Mouse (Mus musculus) stomach, embryonic 15.5 days (tissue): Measurements from ENCODE around the gene Gpc6. TPM values are rescaled to one million over a fixed set of nuclear protein-coding genes. Genes with fewer than 3 reads are reported as not detected.

ENCODE experiments used
- ATAC-seq: fragments of 200-750 bp; cut with Nextera tagmentation; 2 replicates; pipeline ENCODE4 v1.8.0; 2017; ENCODE audit warnings: low read depth, moderate number of reproducible peaks, moderate TSS enrichment; ENCODE audit not compliant: insufficient read depth, low FRiP score
- H3K27ac ChIP-seq: fragments of 300-500 bp; sonication (generic); 2 replicates; pipeline ENCODE4 v1.5.1; 2015; ENCODE audit warnings: mild to moderate bottlenecking, inconsistent platforms
- H3K27me3 ChIP-seq: fragments of 300-500 bp; sonication (generic); replicated peaks from 2 replicates; pipeline ENCODE4 v1.6.1; 2015; ENCODE audit warnings: inconsistent platforms
- H3K36me3 ChIP-seq: fragments of 300-500 bp; sonication (generic); 2 replicates; pipeline ENCODE4 v1.6.1; 2015; ENCODE audit warnings: inconsistent platforms
- H3K4me1 ChIP-seq: fragments of 300-500 bp; sonication (generic); 2 replicates; pipeline ENCODE4 v1.6.1; 2015; ENCODE audit warnings: inconsistent platforms
- H3K4me2 ChIP-seq: fragments of 300-500 bp; sonication (generic); 2 replicates; pipeline ENCODE4 v1.6.1; 2015; ENCODE audit warnings: mild to moderate bottlenecking, inconsistent platforms
- H3K4me3 ChIP-seq: fragments of 300-500 bp; sonication (generic); replicated peaks from 2 replicates; pipeline ENCODE4 v1.5.1; 2015; ENCODE audit warnings: inconsistent platforms
- H3K9ac ChIP-seq: fragments of 300-500 bp; sonication (generic); 2 replicates; pipeline ENCODE4 v1.6.1; 2015; ENCODE audit warnings: inconsistent platforms
- H3K9me3 ChIP-seq: fragments of 300-500 bp; sonication (generic); 2 replicates; pipeline ENCODE4 v1.6.1; 2016; ENCODE audit warnings: inconsistent platforms
- WGBS: fragments of 180-500 bp; shearing (Covaris S2); methylation state at CpG from one replicate; pipeline ENCODE4 v1.1.7; 2015; 5-methylcytosine and 5-hydroxymethylcytosine counted together
- polyA plus RNA-seq: library from polyadenylated mRNA; unstranded; fragments of >200 nt; fragmentation: Nextera tagmentation; extraction: Ambion mirVana; gene quantifications from 2 replicates; pipeline ENCODE4 v1.2.1, GENCODE M21; 2015

Gene Gpc6
- polyA plus RNA-seq, 1 experiment from 2014 or later = 52.4 TPM

DNA sequence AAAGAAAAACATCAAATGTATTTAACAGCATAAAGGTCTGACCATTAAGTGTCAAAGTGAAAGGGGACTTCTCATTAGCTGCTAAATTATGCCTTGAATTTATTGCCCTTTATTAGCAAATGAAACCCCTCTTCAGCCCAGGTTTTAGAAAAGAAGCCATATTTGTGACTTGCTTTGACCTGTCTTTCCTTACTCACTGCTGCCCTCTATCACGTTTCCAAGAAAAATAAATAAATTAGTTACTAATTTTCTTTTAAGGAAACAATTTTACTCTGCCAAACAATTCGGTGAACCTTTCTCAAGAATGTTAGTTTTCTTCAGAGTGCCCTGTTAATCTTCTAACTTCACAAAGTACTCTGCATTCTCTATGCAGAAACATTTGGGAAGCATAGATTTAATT lies 964.5 kb downstream of the Gpc6 start:
- Histone ChIP-seq H3K4me2 (no peak overlapping the region), H3K9ac (no peak overlapping the region), H3K27ac (no peak overlapping the region), H3K4me3 (no peak overlapping the region), H3K4me1 (no peaks in the 10 kb centered on the region), H3K36me3 (no peaks in the 10 kb centered on the region), H3K9me3 (no peaks in the 10 kb centered on the region), H3K27me3 (no peaks in the 10 kb centered on the region)
- WGBS = 42% methylated on average over 2 of the region's 2 CpGs
- no peak for ATAC-seq

DNA sequence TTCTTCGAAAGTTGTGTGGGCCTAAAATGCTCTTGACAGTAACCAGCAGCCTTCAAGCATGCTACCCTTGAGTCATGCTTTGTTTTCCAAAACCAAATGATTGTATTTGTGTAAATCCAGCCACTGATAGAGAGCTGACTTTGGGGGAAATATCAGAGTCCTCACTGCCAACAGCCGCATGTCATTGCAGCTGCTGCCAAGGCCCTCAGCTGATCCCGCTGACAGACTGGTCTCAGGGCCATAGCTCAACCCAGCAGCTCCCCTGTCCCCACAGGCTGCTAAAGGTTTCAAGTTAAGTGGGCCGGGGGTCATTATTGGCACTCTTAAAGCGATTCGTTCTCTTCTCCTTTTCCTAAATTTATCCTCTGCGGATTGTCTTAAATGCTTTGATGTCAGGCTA lies 966.3 kb downstream of the Gpc6 start:
- Histone ChIP-seq H3K27ac (no peak overlapping the region), H3K27me3 (no peaks in the 10 kb centered on the region), H3K9ac (no peak overlapping the region), H3K36me3 (no peaks in the 10 kb centered on the region), H3K4me2 (no peak overlapping the region), H3K4me3 (no peak overlapping the region), H3K4me1 (0 out of 2 replicates have a peak, but pooled peaks cover 3% of the 10 kb centered on the region), H3K9me3 (no peaks in the 10 kb centered on the region)
- ATAC-seq = no peak
- 56% methylated on average over 7 of the region's 7 CpGs for WGBS

DNA sequence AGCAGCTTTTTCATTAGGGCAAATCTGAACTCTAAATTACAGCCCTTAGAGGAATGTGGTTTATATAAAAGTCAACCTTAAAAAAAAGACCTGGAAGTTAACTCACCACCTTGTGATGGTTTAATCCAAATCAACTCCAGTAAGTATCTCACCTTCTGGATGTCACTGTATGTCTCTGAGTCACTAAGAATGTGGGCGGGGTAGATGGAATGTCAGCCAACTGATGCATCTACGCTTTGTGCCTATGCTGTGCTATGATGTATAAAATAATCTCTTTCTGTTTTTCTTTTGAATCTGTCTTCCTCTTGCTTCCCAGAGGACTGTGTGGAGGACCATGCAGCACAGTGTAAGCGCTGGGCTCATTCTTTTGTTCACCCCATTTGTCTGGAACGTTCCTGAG lies 966.9 kb downstream of the Gpc6 start:
- Histone ChIP-seq H3K36me3 (no peaks in the 10 kb centered on the region), H3K4me2 (no peak overlapping the region), H3K27me3 (no peaks in the 10 kb centered on the region), H3K4me3 (no peak overlapping the region), H3K27ac (no peak overlapping the region), H3K4me1 (0 out of 2 replicates have a peak, but pooled peaks cover 3% of the 10 kb centered on the region), H3K9me3 (no peaks in the 10 kb centered on the region), H3K9ac (no peak overlapping the region)
- ATAC-seq = no peak
- 85% methylated on average over 4 of the region's 4 CpGs for WGBS

DNA sequence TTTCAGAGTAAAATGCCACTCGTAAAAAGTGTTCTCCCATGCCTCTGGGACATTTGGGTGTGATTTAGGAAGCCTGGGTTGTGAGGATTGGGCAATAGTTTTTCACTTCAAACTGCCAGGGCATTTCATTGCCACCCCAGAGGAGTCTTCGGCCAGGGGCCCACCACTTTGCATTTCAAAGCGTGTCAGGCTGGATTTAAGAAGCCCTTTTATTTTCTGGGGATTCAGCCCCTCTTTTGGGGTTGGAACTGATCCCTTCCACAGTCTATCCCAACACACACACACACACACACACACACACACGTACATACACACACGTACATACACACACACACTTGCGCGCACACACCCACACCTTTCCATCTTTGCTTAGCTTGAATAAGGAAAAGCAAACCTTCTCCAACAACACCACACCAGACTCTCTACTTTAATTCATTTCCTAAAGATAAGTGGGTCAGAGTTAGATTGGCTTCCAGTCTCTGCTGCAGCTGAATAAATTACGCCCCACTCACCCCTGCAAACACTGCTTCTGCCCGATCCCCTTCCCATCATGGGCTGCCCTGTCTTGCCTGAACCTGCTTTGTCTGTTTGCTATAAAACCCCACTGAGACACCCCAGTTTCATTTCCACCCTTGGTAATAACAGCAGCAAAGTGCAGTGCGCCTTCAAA lies 969.9 kb downstream of the Gpc6 start:
- no peak overlapping the region for H3K9ac ChIP-seq
- H3K36me3 ChIP-seq = no peaks in the 10 kb centered on the region
- H3K27me3 ChIP-seq = no peaks in the 10 kb centered on the region
- peak overlapping the region; percentile 9; the same call in 1 of the 2 replicates for H3K4me2 ChIP-seq
- 0 out of 2 replicates have a peak, but pooled peaks cover 3% of the 10 kb centered on the region for H3K4me1 ChIP-seq
- no peaks in the 10 kb centered on the region for H3K9me3 ChIP-seq
- H3K4me3 ChIP-seq = no peak overlapping the region
- 88% methylated on average over 10 of the region's 10 CpGs for WGBS
- no peak for ATAC-seq
- H3K27ac ChIP-seq = 0 out of 2 replicates have a peak overlapping the region, but pooled peaks have one; percentile 2

DNA sequence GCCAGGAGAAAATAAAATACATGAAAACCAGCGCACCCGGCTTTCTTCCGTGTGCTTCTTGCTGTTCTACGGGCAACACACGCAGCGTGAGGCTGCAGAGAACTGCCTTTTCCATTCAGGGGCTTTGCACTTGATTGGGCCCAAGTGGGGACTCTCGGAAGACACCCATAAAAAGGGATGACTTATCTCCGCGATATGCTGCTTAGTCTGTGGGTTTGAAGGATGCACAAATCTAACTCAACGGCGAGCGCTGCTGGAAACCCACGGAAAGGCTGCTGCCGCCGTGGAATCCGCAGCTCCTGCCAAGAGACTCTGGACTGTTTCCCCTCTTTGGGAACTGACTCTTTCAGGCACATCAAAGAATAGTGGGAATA lies 970.4 kb downstream of the Gpc6 start:
- no peak for ATAC-seq
- WGBS = 73% methylated on average over 16 of the region's 16 CpGs
- 0 out of 2 replicates have a peak, but pooled peaks cover 3% of the 10 kb centered on the region for H3K4me1 ChIP-seq
- H3K4me3 ChIP-seq = no peak overlapping the region
- no peaks in the 10 kb centered on the region for H3K36me3 ChIP-seq
- H3K9ac ChIP-seq = no peak overlapping the region
- peak overlapping the region; percentile 9; the same call in 1 of the 2 replicates for H3K4me2 ChIP-seq
- H3K27ac ChIP-seq = 0 out of 2 replicates have a peak overlapping the region, but pooled peaks have one; percentile 2
- no peaks in the 10 kb centered on the region for H3K9me3 ChIP-seq
- no peaks in the 10 kb centered on the region for H3K27me3 ChIP-seq

DNA sequence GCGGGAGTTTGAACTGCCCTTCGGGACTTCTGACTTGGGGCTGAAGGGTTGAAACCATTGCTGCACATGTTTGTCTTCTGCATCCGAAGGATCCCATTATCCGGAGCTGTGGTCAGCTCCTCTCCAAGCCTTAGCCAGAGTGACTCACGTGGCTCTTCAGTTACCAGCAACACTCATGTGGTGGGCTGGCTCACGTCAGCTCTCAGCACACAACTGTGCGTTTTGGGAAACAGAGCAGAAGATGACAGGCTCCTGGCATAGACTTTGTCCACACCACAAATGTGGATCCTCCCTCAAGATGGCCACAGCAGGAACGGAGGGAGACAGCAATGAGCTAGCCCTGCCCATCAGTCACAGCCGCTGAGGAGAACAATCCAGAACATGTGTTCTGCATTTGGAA lies 979.2 kb downstream of the Gpc6 start:
- WGBS = 72% methylated on average over 9 of the region's 9 CpGs
- H3K9ac ChIP-seq = no peak overlapping the region
- no peak overlapping the region for H3K4me2 ChIP-seq
- no peak overlapping the region for H3K4me3 ChIP-seq
- ATAC-seq = no peak
- no peaks in the 10 kb centered on the region for H3K27me3 ChIP-seq
- no peak overlapping the region for H3K27ac ChIP-seq
- no peaks in the 10 kb centered on the region for H3K9me3 ChIP-seq
- H3K36me3 ChIP-seq = no peaks in the 10 kb centered on the region
- peaks cover 6% of the 10 kb centered on the region; the same call in 1 of the 2 replicates for H3K4me1 ChIP-seq

DNA sequence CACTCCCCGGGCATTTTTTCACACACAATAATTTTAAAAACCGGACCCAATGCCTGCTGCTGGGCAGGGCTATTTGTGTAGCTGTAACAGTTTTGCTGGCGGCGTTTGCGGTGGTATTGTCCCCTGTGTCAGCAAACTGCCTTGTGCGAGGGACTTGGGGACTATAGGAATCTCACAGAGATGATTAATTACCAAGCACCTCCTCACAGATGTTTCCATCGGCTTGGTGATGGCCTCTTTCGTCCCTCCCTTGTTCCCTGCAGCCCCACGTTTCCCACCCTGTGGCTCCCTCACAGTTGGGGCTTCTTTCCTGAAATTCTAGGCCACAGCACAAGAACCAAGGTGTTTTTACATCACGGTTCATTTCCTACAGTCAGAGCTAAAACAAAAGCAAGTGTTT lies 980.6 kb downstream of the Gpc6 start:
- H3K9ac ChIP-seq = no peak overlapping the region
- no peaks in the 10 kb centered on the region for H3K36me3 ChIP-seq
- no peak for ATAC-seq
- no peaks in the 10 kb centered on the region for H3K9me3 ChIP-seq
- H3K4me2 ChIP-seq = no peak overlapping the region
- H3K4me1 ChIP-seq = peaks cover 6% of the 10 kb centered on the region; the same call in 1 of the 2 replicates
- WGBS = 34% methylated on average over 10 of the region's 10 CpGs
- H3K4me3 ChIP-seq = no peak overlapping the region
- H3K27ac ChIP-seq = no peak overlapping the region
- H3K27me3 ChIP-seq = no peaks in the 10 kb centered on the region

DNA sequence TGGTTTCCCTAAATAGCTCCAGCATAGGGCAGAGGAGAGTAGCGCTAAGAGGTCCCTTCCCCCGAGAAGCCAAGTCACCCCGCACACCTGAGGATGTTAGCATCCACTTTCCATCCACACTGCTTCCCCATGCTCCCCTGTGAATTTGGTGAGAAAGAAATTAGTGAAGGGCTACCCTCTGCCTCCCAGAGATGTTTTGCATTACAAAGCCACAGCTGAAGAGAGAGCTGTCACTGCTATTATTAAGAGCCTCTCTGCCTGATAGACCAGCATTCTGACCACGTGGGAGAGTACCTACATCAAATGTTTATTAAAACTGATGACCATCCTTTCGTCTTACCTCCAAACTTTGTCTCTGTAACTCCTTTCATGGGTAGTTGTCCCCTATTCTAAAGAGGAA lies 981.2 kb downstream of the Gpc6 start:
- WGBS = 68% methylated on average over 5 of the region's 5 CpGs
- no peak overlapping the region for H3K9ac ChIP-seq
- no peak overlapping the region for H3K4me2 ChIP-seq
- no peaks in the 10 kb centered on the region for H3K36me3 ChIP-seq
- H3K4me3 ChIP-seq = no peak overlapping the region
- H3K27me3 ChIP-seq = no peaks in the 10 kb centered on the region
- no peak for ATAC-seq
- H3K4me1 ChIP-seq = peaks cover 6% of the 10 kb centered on the region; the same call in 1 of the 2 replicates
- no peaks in the 10 kb centered on the region for H3K9me3 ChIP-seq
- no peak overlapping the region for H3K27ac ChIP-seq

DNA sequence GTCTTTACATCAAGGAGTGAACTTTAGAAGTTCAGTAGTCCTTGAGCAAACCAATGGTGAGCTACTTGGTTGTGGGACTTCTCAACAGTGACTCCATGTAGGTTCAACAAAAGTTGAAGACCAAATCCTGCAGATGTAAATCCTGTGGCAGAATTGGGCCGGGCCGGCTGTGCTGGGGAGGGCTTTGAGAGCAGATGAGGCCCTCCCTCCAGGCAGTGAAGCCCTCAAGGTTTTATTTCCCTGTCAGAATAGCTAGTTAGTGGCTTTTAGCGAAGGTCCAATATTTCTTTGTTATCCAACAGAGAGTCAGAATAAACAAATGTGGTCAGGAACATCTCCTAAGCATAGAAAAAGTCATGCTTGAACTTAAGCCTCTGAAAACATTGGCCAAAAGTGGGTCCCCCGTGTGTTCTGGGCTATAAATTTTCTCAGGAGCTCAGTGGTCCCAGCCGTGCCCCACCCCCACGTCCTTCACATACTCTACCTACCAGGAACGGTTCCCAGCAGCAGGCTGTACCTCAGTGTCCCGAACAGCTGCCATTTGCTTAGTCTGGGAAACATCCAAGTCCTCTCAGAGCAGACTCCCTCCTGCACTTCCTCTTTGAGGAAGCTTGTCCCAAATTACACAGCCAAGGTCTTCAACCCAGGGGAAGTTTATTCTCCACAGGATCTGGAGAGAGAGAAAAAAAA lies 983.3 kb downstream of the Gpc6 start:
- peak overlapping the region; percentile 46 for H3K27ac ChIP-seq
- no peaks in the 10 kb centered on the region for H3K36me3 ChIP-seq
- no peak overlapping the region for H3K4me3 ChIP-seq
- peaks cover 6% of the 10 kb centered on the region; the same call in 1 of the 2 replicates for H3K4me1 ChIP-seq
- H3K27me3 ChIP-seq = no peaks in the 10 kb centered on the region
- no peaks in the 10 kb centered on the region for H3K9me3 ChIP-seq
- WGBS = 42% methylated on average over 8 of the region's 8 CpGs
- no peak overlapping the region for H3K4me2 ChIP-seq
- no peak overlapping the region for H3K9ac ChIP-seq
- no peak for ATAC-seq

DNA sequence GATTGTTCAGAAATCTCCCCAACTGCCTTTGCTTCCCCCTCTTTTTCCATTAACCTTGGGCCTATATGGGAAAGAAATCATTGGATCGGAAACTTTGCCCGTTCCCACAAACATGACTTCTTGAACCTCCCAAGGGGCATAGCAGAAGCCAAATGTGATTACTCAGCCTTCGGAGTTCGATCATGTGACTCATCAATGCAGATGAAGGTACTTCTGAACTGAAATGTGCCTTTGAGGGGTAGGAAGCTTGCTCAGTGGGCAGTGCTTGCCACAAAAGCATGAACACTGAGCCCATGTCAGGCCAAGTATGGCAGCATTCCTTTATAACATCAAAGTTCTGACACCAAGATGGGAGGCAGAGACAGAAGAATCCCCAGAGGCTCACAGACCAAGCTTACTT lies 983.9 kb downstream of the Gpc6 start:
- ATAC-seq = no peak
- no peak overlapping the region for H3K4me3 ChIP-seq
- H3K4me2 ChIP-seq = no peak overlapping the region
- peaks cover 6% of the 10 kb centered on the region; the same call in 1 of the 2 replicates for H3K4me1 ChIP-seq
- H3K9me3 ChIP-seq = no peaks in the 10 kb centered on the region
- no peak overlapping the region for H3K27ac ChIP-seq
- H3K27me3 ChIP-seq = no peaks in the 10 kb centered on the region
- WGBS = 77% methylated on average over 4 of the region's 4 CpGs
- H3K36me3 ChIP-seq = no peaks in the 10 kb centered on the region
- no peak overlapping the region for H3K9ac ChIP-seq

DNA sequence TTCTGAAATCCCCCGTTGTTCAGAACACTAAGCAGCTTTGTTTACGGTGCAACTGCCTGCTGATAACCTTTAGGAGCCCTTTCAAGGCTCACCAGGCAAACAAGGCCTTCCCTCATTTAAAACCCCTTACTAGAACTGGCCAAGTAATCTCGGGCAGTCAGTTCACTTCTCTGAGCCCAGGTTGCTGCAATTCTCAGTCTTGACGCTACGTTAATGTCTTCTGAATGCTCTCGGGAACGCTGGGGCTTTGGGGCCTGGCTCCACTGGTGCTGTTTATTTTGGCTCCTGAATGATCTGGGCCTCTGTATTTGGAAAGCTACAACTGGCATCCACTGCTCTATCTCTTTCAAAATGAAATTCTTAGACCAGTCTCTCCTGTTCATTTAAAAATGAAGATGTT lies 985.2 kb downstream of the Gpc6 start:
- Histone ChIP-seq H3K36me3 (no peaks in the 10 kb centered on the region), H3K27me3 (no peaks in the 10 kb centered on the region), H3K9ac (no peak overlapping the region), H3K4me2 (no peak overlapping the region), H3K27ac (no peak overlapping the region), H3K4me1 (peaks cover 6% of the 10 kb centered on the region; the same call in 1 of the 2 replicates), H3K9me3 (no peaks in the 10 kb centered on the region), H3K4me3 (no peak overlapping the region)
- no peak for ATAC-seq
- 26% methylated on average over 7 of the region's 7 CpGs for WGBS

DNA sequence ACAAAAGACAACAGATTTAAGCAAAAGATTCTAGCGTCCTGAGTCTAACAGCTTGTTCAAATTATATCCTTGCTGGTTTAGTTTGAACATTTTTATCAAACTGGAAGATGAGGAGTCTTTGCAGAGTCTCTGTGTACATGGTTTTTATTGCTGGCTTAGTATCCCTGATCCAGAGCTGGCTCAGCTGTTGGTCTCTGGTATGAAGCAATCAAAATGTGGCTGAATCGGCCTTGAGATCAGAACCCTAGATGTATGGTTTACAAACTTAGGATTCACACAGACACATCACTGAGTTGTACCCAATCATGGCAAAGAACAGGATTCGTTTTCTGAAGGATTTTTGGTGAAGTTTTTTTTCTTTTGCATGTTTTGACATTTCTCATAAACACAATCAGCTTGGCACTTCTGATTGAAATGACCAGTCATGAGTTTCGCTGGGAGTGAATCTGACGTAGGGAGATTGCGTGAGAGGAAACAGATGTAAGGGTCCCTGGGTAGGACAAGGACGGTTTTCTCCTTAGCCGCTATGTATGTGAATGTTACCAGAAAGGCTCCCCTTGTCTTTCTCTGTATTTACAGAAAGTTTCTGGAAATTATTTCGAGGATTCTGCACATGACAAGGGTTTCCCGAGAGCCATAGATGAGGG lies 987.6 kb downstream of the Gpc6 start:
- 61% methylated on average over 10 of the region's 10 CpGs for WGBS

More for the DNA sequence above, 987.6 kb downstream of the Gpc6 start:
- no peak overlapping the region for H3K4me2 ChIP-seq
- H3K36me3 ChIP-seq = no peaks in the 10 kb centered on the region
- no peak for ATAC-seq
- H3K4me3 ChIP-seq = no peak overlapping the region
- H3K27me3 ChIP-seq = no peaks in the 10 kb centered on the region
- 0 out of 2 replicates have a peak, but pooled peaks cover 2% of the 10 kb centered on the region for H3K4me1 ChIP-seq
- peak overlapping the region; percentile 69 for H3K27ac ChIP-seq
- H3K9ac ChIP-seq = no peak overlapping the region
- no peaks in the 10 kb centered on the region for H3K9me3 ChIP-seq
